ENCODE assay signal across 14 mouse cellular contexts in genomic region chr6:99492937-99493336, GRCm38 (mm10). TPM values are rescaled to one million over a fixed set of nuclear protein-coding genes. Genes with fewer than 3 reads are reported as not detected.
A peak's percentile ranks its signal among the peaks of the same experiment; 100 is the strongest.
DNase-seq lines count a peak whose midpoint lies in the region; ATAC-seq and TF ChIP-seq lines count a peak whose summit lies in the region.
"Had no signal": no experiment of that assay in that cellular context is flagged by ENCODE, and none has a peak within 500 bp of the region (broad histone marks: within the 10 kb centered on the region; RNA-seq: fewer than 3 reads in every experiment).

No protein-coding gene starts in this region.

- peak; percentile 68 for TF ChIP-seq RAD21 in CH12.LX (IDR thresholded peaks at IDR 0.05; ENCODE audit: low read depth, low read length)

- H3K79me2 ChIP-seq in CH12.LX (replicated peaks; ENCODE audit: control insufficient read depth, extremely low read depth, insufficient read depth, poor library complexity, severe bottlenecking): no peaks in the 10 kb centered on the region

- no peaks in the 10 kb centered on the region for H3K9me3 ChIP-seq in kidney, embryonic 16.5 days (ENCODE audit: low read length)
- no peaks in the 10 kb centered on the region for H3K9me3 ChIP-seq in CH12.LX (replicated peaks; ENCODE audit: low read length)
- H3K9me3 ChIP-seq in intestine, embryonic 15.5 days: no peaks in the 10 kb centered on the region
- H3K9me3 ChIP-seq in liver, postnatal 0 days (ENCODE audit: low read length): no peaks in the 10 kb centered on the region
- no peaks in the 10 kb centered on the region for H3K9me3 ChIP-seq in forebrain, embryonic 15.5 days
- H3K9me3 ChIP-seq: heart, embryonic 12.5 days; lung, embryonic 15.5 days had no signal

- WGBS in kidney, embryonic 16.5 days: 40% methylated on average over 3 of the region's 3 CpGs
- WGBS in intestine, embryonic 15.5 days: 9% methylated on average over 3 of the region's 3 CpGs
- 28% methylated on average over 3 of the region's 3 CpGs for WGBS in liver, postnatal 0 days (ENCODE audit: insufficient replicate concordance)
- 39% methylated on average over 3 of the region's 3 CpGs for WGBS in forebrain, embryonic 15.5 days

- no peaks in the 10 kb centered on the region for H3K36me3 ChIP-seq in kidney, embryonic 16.5 days (ENCODE audit: insufficient read depth, low read length)
- no peaks in the 10 kb centered on the region for H3K36me3 ChIP-seq in CH12.LX (replicated peaks in 1 of 2; ENCODE audit: control insufficient read depth in 1 of 2, insufficient read depth in 1 of 2, low read length in 1 of 2)
- no peaks in the 10 kb centered on the region for H3K36me3 ChIP-seq in intestine, embryonic 15.5 days
- no peaks in the 10 kb centered on the region for H3K36me3 ChIP-seq in liver, postnatal 0 days (replicated peaks; ENCODE audit: insufficient read depth, low read length)
- H3K36me3 ChIP-seq in forebrain, embryonic 15.5 days: no peaks in the 10 kb centered on the region
- H3K36me3 ChIP-seq: heart, embryonic 12.5 days; lung, embryonic 15.5 days had no signal

- no peak overlapping the region for H3K4me3 ChIP-seq in kidney, embryonic 16.5 days (ENCODE audit: low read length)
- H3K4me3 ChIP-seq in CH12.LX (replicated peaks in 1 of 3; ENCODE audit: low read depth in 2 of 3, low read length in 2 of 3, poor library complexity in 1 of 3): no peak overlapping the region
- H3K4me3 ChIP-seq in intestine, embryonic 15.5 days (replicated peaks): no peak overlapping the region
- H3K4me3 ChIP-seq in liver, postnatal 0 days (ENCODE audit: low read depth, low read length): no peak overlapping the region
- H3K4me3 ChIP-seq in forebrain, embryonic 15.5 days: no peak overlapping the region
- H3K4me3 ChIP-seq: heart, embryonic 12.5 days; lung, embryonic 15.5 days had no signal

- no peak for TF ChIP-seq EP300 in CH12.LX (IDR thresholded peaks at IDR 0.05; ENCODE audit: low read length)
- TF ChIP-seq EP300 in liver, postnatal 0 days (IDR thresholded peaks at IDR 0.05; ENCODE audit: low read depth): no peak

- no peak for DNase-seq in kidney, adult 18-20 months
- no peak for DNase-seq in CH12.LX (ENCODE audit: extremely low read depth)
- no peak for DNase-seq in liver, postnatal 0 days
- DNase-seq: adrenal gland, postnatal 14 days; cerebellum, adult 9-11 months; gastrocnemius, postnatal 36 days; heart, postnatal 36 days; kidney, postnatal 36 days had no signal

- dilution Hi-C loops in CH12.LX (cut with MboI; ENCODE audit: extremely low pct_ligation_motif_present, extremely low pct_unique_long_range_greater_than_20kb, low sequenced_read_pairs): no loop called here

- no peak for ATAC-seq in kidney, embryonic 16.5 days (ENCODE audit: low FRiP score, low TSS enrichment)
- no peak for ATAC-seq in intestine, embryonic 15.5 days
- no peak for ATAC-seq in liver, postnatal 0 days
- ATAC-seq in forebrain, embryonic 15.5 days (replicated peaks): no peak
- no peak for ATAC-seq in inflammation-experienced regulatory T-cells, adult 6 months

- TF ChIP-seq CTCF in CH12.LX (conservative IDR thresholded peaks at IDR 0.05 in 1 of 2, IDR thresholded peaks at IDR 0.05 in 1 of 2; ENCODE audit: low read depth in 2 of 2, low read length in 2 of 2): peak in 1 of 2 experiments; percentile 55; a peak in 2 of 4 replicates
- TF ChIP-seq CTCF in liver, postnatal 0 days (IDR thresholded peaks at IDR 0.05; ENCODE audit: low read depth): peak; percentile 34

- no peak overlapping the region for H3K9ac ChIP-seq in kidney, embryonic 16.5 days (replicated peaks; ENCODE audit: low read length)
- H3K9ac ChIP-seq in CH12.LX (ENCODE audit: insufficient read depth, low read depth): no peak overlapping the region
- no peak overlapping the region for H3K9ac ChIP-seq in intestine, embryonic 15.5 days
- H3K9ac ChIP-seq in liver, postnatal 0 days (replicated peaks): no peak overlapping the region
- H3K9ac ChIP-seq in forebrain, embryonic 15.5 days (replicated peaks): no peak overlapping the region
- H3K9ac ChIP-seq: heart, embryonic 12.5 days; lung, embryonic 15.5 days had no signal

- peak overlapping the region; percentile 1; the same call in 1 of the 2 replicates for H3K27ac ChIP-seq in kidney, embryonic 16.5 days (ENCODE audit: low read length)
- no peak overlapping the region for H3K27ac ChIP-seq in CH12.LX (ENCODE audit: insufficient read depth, low read depth)
- peak overlapping the region; percentile 38 for H3K27ac ChIP-seq in intestine, embryonic 15.5 days
- H3K27ac ChIP-seq in liver, postnatal 0 days (ENCODE audit: low read depth): no peak overlapping the region
- no peak overlapping the region for H3K27ac ChIP-seq in forebrain, embryonic 15.5 days (replicated peaks)
- H3K27ac ChIP-seq: lung, embryonic 15.5 days had no signal

- H3K27me3 ChIP-seq in kidney, embryonic 16.5 days (ENCODE audit: insufficient read depth, low read length): no peaks in the 10 kb centered on the region
- H3K27me3 ChIP-seq in CH12.LX (replicated peaks): no peaks in the 10 kb centered on the region
- no peaks in the 10 kb centered on the region for H3K27me3 ChIP-seq in intestine, embryonic 15.5 days (replicated peaks)
- H3K27me3 ChIP-seq in liver, postnatal 0 days (ENCODE audit: insufficient read depth, low read length): no peaks in the 10 kb centered on the region
- no peaks in the 10 kb centered on the region for H3K27me3 ChIP-seq in forebrain, embryonic 15.5 days
- H3K27me3 ChIP-seq: heart, embryonic 12.5 days; lung, embryonic 15.5 days had no signal

- in situ Hi-C loops in CH12.LX (cut with MboI; ENCODE audit: low pct_ligation_motif_present, low pct_unique_long_range_greater_than_20kb, low sequenced_read_pairs): no loop called here

- no peak for TF ChIP-seq POLR2A in CH12.LX (IDR thresholded peaks at IDR 0.05; ENCODE audit: low read depth, low read length)

- peaks cover 55% of the 10 kb centered on the region for H3K4me1 ChIP-seq in kidney, embryonic 16.5 days (ENCODE audit: insufficient read depth, low read length)
- peaks cover 19 to 40% of the 10 kb centered on the region in 2 experiments for H3K4me1 ChIP-seq in CH12.LX (ENCODE audit: control insufficient read depth in 1 of 2, insufficient read depth in 2 of 2)
- H3K4me1 ChIP-seq in intestine, embryonic 15.5 days (replicated peaks): peaks cover 19% of the 10 kb centered on the region
- H3K4me1 ChIP-seq in liver, postnatal 0 days (ENCODE audit: insufficient read depth): peaks cover 27% of the 10 kb centered on the region
- no peaks in the 10 kb centered on the region for H3K4me1 ChIP-seq in forebrain, embryonic 15.5 days

- H3K4me2 ChIP-seq in kidney, embryonic 16.5 days (replicated peaks; ENCODE audit: low read depth, low read length): no peak overlapping the region
- H3K4me2 ChIP-seq in CH12.LX (ENCODE audit: insufficient read depth, low read depth, poor library complexity, severe bottlenecking): no peak overlapping the region
- H3K4me2 ChIP-seq in intestine, embryonic 15.5 days (replicated peaks): no peak overlapping the region
- H3K4me2 ChIP-seq in liver, postnatal 0 days (ENCODE audit: low read depth, low read length): peak overlapping the region; percentile 15; the same call in 1 of the 2 replicates
- no peak overlapping the region for H3K4me2 ChIP-seq in forebrain, embryonic 15.5 days (replicated peaks)
- H3K4me2 ChIP-seq: heart, embryonic 12.5 days; lung, embryonic 15.5 days had no signal

TF ChIP-seq in CH12.LX, 34 proteins besides CTCF, POLR2A, EP300 and RAD21:
- TF ChIP-seq MAFK (IDR thresholded peaks at IDR 0.05; ENCODE audit: insufficient replicate concordance, low read length) (no peak), HCFC1 (IDR thresholded peaks at IDR 0.05; ENCODE audit: low read depth, low read length) (no peak), USF2 (conservative IDR thresholded peaks at IDR 0.05; ENCODE audit: low read depth, low read length) (no peak), ZC3H11A (IDR thresholded peaks at IDR 0.05; ENCODE audit: low read depth, low read length) (no peak), SMC3 (IDR thresholded peaks at IDR 0.05; ENCODE audit: low read depth, low read length) (peak; percentile 39), GABPA (IDR thresholded peaks at IDR 0.05; ENCODE audit: insufficient replicate concordance, low read depth, low read length) (no peak), MYC (IDR thresholded peaks at IDR 0.05; ENCODE audit: low read depth, low read length) (no peak), CHD1 (IDR thresholded peaks at IDR 0.05; ENCODE audit: low read depth, low read length) (no peak)

RNA-seq across cellular contexts. Expression of gene Foxp1, which starts 29.6 kb away (rescaled TPM):
- polyA plus RNA-seq in kidney, embryonic 16.5 days (2015; fragmentation: Nextera tagmentation; extraction: Ambion mirVana): 36.4 and 37.2 TPM in 2 replicates
- total RNA-seq in CH12.LX (2012; rRNA removed) (75.1 and 105 TPM in 2 replicates), CH12.LX (2014; rRNA removed) (59.5 and 66.5 TPM in 2 replicates)
- polyA plus RNA-seq in CH12.LX (2012; ENCODE audit: insufficient read length, low read depth): 75.6 and 87.4 TPM in 2 replicates
- 87.2 and 103 TPM in 2 replicates for polyA plus RNA-seq in intestine, embryonic 15.5 days (2015; fragmentation: Nextera tagmentation; extraction: Ambion mirVana)
- polyA plus RNA-seq in liver, postnatal 0 days (2015; fragmentation: Nextera tagmentation; extraction: Ambion mirVana): 18.4 and 18.9 TPM in 2 replicates
- polyA plus RNA-seq in forebrain, embryonic 15.5 days (2015; fragmentation: Nextera tagmentation; extraction: Ambion mirVana): 102 and 111 TPM in 2 replicates
- polyA plus RNA-seq in inflammation-experienced regulatory T-cells, adult 6 months (2017; shearing (Covaris generic)): 100 to 1,000 TPM in 2 of 3 experiments, 10 to 100 TPM in 1; 83.3 to 273 (median 271) TPM

Comparison
In these comparisons a context has a peak if more than half of its experiments do, and no peak if none do; other contexts are left out.
1. H3K27ac ChIP-seq: peak in kidney, embryonic 16.5 days (single experiment) and intestine, embryonic 15.5 days (single experiment); none in CH12.LX (single experiment), liver, postnatal 0 days (single experiment) and forebrain, embryonic 15.5 days (single experiment).